Mouse (Mus musculus) gastrocnemius, postnatal 4 days (tissue): ENCODE measurements at regions not wholly inside any gene's neighbourhood (a gene's known extent, or its start where the extent isn't known, plus 50 kb on each side); places are given as distances from the start of the nearest gene placed in this dataset.

Source experiments
- DNase-seq, 2 experiments: peaks; one replicate each; pipeline ENCODE4 v3.0.0; 2021 to 2022; ENCODE audit warnings: low spot score in 2 of 2, mixed read lengths in 2 of 2

DNA sequence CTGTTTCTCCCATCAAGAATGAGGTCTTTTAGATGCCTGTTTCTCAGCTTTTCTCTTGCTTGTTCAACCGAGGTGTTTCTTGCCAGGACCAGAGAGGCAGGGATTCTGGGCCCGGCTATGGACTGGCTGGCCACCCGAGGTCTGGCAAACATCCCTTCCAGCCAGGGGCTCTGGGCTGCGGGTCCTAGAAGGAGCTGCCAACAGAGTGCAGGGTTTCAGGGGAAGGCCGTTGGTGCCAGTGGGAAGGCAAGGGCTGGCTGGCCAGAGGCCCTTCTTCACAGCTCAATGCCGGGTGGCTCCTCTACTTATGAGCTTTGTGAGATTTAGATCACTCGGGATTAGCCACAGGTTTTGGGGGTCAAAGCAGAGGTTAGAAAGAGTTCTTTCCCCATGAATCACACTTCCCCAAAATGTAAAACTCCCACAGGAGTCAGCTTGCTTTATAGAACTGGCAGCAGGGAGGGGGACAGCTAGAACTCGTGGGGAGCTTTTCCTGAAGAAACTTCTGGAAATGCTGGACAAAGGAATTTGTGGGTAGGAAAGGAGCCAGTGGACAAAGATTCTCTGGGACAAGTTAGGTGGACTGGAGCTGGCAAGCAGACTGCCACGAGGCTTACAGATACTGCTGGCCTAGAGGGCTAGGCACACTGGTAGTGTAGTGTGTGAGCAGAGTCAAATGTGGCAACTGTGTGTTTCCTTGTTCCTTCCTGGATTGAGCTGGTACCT is 104.1 kb upstream of the Vps8 start:
- DNase-seq = peak; percentile 42 to 70

DNA sequence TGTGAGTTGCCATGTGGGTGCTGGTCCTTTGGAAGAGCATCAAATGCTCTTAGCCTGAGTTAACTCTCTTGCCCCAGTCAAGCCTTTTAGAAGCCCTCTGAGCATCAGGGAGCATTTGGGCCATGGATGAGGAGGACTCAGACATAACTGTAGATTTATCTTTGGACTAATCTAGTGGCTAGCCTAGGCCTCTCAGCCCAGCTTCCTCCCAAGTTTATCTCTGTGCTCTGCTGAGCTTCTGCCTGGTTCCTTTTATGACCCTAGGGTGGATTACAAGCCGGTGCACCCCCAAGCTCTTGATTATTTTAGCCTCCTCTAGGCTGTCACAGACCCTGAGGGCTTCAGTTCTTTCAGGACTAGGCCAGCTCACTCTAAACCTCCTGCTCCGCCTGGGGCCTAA is 102.6 kb upstream of the Vps8 start:
- DNase-seq = no peak

DNA sequence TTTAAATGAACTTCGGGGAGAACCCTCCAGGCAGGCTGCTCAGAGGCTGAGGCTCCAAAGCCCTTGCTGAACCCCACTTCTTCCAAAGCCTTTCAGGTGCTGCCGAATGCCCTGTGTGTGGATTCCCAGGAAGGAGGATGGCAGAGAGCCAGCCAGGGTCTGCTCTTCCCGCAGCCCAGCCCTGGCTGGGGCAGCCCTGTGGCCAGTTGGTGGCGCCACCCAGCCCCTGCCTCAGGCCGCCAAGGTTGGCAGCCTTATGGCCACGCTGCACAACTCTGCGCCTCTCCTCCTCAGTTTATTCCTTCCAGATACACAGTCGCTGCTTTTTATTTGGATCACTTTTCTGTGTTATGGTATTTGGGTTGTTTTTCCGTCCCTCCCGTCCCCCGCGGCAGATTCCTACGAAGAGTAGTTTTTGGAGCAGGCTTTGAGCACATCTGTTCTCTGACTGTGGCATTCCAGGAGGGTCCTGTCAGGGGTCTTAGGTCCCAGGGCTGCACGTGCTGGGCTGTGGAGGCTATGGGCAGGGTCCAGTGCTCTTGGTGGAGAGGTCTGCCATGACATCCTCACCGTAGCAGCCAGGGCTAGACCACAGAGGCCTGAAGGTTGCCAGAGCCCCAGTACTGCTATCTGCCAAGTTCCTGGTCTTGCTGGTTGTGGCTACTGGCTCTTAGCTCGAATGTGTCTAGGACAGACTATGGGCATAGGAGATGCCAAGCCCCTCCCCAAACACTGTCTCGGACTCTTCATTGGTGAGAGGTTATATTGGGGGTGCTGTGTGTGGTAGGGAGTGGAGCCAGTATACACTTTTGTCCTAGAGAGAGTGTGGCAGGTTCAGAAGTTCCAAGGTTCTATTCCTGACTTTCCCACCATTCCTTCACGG is 101.5 kb upstream of the Vps8 start:
- DNase-seq = peak in 1 of 2 experiments; percentile 55

DNA sequence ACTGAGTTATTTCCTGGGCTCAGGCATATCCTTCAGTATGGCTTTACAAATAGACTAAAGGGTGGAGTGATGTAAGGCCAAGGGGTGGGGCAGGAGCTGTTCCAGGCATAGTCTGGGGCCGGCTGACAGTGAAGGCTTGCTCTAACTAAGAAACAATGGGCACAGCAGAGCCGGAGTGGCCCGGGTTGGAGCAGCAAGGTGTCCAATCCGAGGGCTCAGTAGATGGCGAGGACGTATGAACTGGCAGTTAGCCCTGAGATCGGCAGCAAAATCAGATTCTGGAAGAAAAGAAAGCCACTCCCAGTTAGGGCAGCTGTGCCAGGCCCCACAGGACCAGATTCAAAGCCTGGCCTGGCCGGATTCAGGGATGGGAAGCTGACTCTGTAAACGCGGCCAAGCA is 100.5 kb upstream of the Vps8 start:
- peak in 1 of 2 experiments; percentile 67 for DNase-seq

DNA sequence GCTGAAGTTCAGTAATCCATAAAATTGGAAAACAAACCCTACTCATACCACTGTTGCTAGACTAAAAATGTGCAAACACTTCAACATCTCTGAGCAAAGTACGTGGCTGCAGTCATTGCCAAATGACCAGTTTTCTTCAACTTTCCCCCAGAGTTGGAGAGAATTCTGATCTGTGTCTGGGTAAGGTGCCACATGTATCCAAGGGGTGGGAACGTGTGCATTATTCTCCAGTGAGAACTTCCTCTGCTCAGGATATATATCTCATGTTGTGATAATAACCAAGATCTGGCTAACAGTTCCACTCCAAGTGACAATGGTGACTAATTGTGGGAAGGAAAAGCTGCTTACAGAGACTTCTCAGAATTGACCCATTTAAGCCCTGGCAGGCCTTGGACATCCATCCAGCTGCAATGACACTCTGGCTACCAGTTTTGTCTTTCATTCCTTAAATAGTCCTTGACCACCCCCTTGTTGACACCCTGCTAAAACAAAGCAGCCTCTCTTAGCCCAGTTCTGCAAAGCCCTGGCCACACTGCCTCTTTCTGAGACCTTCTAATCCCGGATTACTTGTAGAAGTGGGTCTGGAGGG is 99.4 kb upstream of the Vps8 start:
- no peak for DNase-seq

DNA sequence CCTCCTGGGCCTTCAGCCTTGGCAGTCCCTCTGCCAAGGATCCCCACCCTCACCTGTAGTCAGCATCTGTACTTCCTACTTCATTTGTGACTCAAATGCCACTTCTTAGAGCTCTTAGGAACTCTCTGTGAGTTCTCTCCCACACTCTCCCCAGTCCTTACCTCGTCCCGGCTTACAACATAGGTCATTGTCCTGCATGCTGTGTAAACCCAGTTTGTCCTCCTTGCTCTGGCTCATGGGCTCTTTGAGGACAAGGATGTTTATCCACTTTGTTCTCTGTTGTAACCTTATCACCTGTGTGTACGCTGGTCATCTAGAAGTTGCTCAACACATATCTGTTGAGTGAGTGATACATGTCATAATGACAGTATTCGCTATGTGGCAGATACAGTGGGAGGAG is 94.9 kb upstream of the Vps8 start:
- DNase-seq = no peak

DNA sequence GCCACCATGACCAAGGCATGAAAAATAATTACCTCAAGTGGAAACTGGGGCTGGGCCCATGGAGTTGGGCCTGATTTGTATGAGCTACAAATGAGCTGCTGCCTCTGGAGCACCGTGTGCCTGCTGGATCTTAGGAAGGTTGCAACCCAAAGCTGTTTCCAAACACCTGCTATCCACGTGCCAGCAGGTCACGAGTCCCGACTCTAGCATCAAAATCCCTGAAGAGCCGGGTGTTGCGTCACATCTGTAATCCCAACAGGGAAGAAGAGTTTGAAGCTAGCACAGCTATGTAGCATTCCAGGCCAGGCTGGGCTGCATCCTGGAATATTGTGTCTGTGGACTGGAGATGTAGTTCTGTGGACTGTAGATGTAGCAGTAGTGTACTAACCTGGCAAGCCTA is 93.7 kb upstream of the Vps8 start:
- no peak for DNase-seq

DNA sequence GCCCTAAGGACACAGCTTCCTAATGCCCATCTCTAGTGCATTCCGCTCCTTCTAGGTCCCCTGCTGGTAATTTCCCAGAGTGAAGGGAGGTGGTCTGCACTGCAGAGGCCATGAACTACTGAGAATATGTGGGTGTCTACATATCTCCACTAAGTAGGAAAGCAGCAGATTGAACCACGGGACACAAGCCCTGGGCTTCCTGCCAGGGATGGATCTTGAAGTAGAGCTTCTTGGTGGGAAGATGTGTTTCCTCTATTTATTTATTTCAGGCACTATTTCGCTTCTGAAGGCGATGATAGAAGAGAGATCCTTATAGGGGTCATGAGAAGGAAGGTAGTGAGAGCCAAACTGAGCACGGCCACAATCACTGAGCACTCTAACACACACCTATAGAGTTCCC is 91.7 kb upstream of the Vps8 start:
- DNase-seq = no peak

DNA sequence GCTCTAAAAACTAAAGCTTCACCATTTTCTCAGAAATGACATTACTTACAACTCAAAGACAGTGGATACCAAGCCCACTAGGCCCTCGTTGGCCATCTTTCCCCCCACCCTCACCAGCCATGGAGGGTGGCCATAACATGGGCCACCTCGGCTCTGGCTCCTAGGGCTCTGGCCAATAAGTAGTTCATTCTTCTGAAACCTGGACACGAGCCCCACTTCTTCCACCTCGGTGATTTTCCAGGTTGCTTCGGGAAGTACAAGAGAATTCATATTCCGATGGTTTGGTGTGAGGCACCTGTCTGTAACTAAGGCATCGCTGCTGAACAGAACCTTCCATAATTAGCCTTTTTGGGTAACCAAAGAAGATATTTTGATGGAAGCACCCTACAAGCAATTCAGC is 90.5 kb upstream of the Vps8 start:
- DNase-seq = no peak

DNA sequence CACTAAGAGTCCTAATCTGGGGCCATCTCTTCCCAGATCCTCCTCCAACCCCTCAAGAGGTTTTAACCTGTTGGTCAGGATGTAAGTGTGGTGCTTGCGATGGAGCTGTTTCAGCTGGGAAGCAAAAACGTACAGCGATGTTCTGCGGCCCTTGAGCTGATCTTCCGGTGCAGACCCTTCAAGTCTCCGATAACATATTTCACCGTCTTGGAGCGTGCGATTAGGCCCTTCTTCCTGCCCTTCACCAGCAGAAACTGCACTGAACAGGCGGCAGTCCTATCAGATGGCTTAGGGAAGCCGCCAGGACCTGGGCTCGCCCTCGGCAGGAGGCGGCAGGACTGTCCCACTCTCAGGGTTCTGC is 90.1 kb upstream of the Vps8 start:
- no peak for DNase-seq

DNA sequence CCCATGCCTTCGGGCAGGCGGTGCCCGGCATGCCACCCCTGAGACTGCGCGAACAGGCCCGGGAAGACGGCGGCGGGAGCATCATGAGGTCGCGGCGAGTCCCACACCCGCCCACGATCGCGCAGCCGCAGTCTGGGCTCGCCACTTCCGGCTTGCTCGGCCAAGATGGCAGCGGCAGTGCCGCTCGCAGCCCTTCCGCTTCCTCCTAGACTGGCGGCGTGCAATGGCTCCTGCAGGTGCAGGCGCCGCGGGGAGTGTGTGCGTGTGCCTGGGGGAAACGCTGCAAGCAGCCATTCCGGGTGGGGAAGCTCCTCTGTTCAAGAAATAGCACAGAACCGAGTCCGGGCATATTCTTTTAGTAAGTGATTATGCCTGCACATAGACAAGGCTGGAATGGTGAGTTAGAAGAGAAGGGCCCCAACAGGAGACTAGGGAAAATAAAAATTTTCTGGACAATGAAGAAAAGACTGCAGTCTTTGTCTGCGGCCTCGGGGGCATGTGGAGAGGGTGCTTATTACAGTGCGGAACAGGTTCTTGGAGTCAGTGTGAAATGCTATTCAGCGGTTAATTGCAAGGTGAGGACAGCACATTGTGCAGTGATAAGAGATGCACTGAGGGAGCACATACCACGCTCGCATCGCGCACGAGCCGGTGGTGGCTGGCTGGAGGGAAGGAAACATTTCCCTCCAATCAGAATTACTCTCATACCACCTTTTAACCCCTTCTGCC is 89.5 kb upstream of the Vps8 start:
- peak; percentile 90 to 91 for DNase-seq

DNA sequence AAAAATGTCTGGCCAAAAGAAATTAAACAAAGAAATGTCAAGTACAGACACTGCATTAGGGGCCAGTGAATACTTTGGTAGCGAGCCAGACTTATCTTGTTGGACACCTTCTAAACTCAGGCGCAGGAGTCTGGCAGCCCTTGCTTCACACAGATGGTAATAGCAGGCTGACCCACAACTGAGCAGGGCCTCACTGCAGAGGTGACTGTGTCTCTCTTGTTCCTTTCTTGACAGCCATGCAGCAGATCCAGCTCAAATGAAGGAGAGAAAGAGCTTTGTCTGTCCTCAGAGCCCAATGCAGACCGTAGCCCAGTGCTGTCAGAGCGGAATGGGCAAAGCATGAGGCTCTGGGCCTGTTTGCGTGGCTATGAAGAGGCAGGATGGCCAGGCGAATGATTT is 83.9 kb upstream of the Vps8 start:
- no peak for DNase-seq

DNA sequence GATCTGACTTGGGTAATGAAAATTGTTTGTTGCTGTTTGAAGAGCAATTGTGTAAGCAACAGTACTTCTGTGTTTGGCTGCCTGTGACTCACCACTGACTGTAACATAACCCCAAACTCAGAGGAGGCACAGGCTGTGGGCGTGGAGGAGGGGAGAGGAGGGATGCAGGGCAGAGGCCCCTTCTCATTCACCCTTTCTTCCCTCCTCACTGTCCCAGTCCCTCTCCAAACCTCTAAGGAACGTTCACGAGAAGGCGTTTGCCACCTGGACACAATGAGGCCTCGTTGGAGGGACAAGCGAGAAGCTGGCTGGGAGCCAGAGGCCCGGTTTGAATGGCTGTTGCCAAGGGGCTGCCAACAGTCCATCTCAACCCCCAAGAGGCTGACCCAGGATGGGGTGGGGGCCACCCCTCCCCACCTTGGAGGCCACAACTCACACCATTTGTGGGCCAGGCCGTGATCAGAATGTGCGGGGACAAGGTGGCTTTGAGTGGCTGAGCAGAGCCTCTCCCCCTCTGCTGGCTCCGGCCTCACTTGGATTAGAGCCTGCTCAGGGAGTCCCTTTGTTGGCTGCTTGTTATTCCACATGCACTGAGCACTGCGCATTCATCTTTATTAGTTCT is 83.3 kb upstream of the Vps8 start:
- peak; percentile 52 to 67 for DNase-seq

DNA sequence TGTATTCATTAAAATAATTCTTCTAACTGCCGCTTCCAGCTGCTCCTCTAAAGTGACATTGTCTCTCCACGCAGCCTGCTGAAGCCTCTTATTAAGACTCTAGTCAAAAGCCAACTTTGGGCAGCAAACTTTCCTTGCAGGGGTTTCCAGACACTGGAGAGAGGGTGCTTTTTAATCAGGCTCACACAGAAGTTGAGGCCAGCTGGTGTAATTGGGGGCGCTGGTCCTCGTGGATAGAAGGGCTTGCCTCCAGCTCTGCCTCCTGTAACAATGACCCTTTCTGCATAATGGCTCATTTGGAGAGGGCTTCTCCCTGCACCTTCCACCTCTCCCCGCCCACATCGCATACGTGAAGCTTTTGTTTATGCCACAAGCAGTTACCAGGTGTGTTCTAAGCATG is 82.8 kb upstream of the Vps8 start:
- DNase-seq = no peak

DNA sequence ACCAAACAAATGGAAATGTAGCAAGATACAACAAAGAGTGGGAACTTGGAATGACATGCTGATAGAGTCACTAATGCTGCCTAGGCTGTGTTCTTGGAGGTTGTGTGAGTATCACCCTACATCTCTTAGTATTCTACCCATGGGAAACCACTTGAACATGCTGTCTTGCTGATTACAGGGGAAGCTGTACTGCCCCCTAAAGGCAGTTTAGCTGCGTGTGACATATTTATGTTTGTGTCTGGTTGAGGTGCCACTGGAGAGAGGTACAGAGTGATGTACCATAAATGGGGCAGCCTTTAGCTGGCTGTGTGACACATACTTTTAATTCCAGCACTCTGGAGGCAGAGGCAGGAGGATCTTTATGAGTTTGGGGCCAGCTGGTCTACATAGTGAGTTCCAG is 73.0 kb upstream of the Vps8 start:
- no peak for DNase-seq

DNA sequence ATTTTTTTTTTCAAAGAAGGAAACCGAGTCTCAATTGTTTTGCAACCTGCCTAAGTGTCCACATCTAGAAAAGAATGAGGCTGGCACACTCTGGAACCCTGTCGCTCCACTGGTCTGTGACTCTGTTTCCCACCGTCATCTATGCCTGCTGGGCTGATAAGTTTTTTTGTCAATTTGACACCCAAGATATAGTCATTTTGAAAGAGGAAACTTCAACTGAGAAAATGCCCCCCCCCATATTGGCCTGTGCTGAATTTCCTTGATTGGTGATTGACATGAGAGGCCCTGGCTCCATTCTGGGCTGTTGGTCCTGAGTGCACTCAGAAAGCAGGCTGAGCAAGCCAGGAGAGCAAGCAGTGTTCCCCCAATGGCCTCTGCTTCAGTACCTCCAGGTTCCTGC is 71.6 kb upstream of the Vps8 start:
- DNase-seq = no peak

DNA sequence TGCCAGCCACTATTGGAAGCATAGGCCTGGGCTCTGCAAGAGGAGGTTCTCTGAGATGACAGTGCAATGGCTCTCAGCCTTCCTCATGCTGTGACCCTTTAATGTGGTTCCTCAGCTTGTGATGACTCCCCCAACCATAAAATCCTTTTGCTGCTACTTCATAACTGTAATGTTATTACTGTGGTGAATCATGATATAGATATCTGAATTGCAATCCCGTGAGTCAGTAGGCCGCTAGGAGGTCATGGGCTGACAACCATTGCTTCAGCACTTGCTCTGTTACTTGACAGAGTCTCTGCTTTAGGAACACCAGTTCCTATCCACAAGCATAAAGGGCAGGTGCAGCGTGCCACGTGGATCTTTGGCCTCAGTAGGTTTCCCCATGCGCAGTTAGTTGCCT is 69.8 kb upstream of the Vps8 start:
- DNase-seq = no peak

DNA sequence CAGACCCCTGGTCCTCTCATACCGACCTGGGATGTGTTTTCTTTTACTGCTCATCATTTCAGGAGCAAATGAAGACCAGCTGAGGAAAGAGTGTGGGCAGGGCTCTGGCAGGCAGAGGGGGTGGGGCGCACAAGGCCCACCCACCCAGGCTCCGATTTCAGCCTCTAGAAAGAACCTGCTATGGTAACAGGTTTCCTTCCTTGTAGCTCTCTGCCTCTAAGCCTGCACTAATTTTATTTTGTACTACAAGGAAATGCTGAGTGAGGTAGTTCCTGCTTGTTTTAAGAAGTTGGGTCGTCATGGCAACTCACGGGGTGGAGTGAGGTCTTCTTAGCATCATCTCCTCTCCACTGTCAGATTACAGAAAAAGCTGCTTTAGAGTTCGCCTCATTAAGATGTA is 69.4 kb upstream of the Vps8 start:
- DNase-seq = no peak

DNA sequence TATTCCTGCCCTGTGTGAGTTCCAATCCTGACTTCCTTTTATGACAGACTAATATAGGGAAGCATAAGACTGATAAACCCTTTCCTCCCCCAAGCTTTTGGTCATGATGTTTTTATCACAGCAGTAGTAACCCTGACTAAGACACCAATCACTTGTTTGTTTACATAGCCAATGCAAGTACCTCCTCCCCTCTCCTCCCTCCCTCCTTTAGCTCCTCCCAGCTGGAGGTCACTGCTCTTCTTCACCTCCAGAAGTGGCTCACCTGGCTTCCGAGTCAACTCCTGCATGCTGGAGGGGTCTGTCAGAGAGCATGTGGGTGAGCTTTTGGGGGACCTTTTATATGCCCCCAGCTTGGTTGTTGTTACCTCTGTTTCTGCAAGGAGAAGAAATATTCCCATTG is 67.3 kb upstream of the Vps8 start:
- no peak for DNase-seq

DNA sequence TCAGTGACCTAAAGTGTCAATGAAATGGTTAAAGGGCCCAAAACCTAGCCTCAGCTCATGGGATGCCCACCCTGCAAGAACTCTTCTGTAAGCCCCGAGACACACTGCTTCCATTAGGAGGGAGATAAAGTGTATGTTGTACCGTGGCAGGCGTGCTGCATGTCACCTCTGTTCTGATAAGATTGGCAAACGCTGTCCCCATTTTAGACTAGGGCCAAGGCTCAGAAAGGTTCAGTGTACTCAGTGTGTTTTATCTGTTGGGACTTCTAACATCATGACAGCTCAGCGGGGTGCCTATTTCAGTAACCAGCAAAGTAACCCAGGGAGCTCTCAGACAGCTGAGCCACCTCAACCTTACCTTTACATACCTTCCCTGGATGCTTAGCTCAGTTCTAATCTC is 65.5 kb upstream of the Vps8 start:
- no peak for DNase-seq

DNA sequence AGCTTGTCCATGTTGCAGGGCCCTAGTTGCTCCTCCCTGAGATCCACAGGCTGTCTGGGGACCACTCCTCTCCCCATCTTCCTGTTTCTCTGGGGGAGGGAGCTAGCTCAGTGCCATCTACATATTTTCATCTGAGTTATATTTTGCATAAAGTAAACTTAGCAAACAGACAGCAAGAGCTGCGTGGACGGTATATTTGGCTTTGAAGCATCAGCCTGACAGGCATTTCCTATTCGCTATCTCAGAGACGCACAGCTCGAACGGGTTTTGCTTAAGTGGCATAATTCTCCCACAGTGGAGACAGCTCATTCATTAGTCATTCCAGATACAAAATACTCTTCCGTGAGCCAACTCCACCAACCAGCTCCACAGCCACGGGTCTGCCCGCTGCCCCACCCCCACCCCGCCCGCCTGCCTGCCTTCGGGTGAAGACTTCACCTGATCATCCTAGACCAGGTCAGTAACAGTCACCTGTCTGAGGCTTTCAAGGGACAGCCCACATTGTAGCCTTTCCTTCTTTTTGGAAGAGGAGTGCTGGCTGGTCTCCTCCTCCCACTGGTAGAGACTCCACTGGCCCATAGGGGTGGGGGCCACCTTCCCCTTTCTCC is 64.5 kb upstream of the Vps8 start:
- no peak for DNase-seq
